Mouse (Mus musculus) megakaryocyte-erythroid progenitor cell, adult 5-6 weeks (primary cell): ENCODE measurements at regions not wholly inside any gene's neighbourhood (a gene's known extent, or its start where the extent isn't known, plus 50 kb on each side); places are given as distances from the start of the nearest gene placed in this dataset.

Experiments
- ATAC-seq: replicated peaks from 2 replicates; pipeline ENCODE4 v1.8.0; 2016; ENCODE audit warnings: mild to moderate bottlenecking, inconsistent platforms; ENCODE audit not compliant: severe bottlenecking, poor library complexity, low FRiP score, low TSS enrichment

DNA sequence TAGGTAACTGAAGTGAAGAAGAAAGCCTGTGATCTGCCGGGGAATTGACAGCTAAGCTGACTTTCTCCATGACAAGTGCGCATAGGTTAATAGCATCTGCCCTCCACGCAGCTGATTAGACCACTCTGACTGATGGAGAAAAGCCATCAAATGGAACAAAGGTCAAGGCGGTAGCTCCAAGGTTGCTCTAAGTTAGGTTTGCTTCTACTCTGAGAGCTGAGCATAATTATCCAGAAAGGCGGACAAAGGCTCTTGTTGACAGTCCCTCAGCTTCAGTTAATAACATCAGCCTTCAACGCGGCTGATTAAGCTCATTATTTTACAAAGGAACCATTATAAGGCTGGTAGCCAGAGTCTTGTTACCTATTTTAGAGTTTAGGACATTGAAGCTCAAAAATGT, 54.0 kb upstream of the Enpep start:
- ATAC-seq = no peak

- no peak for ATAC-seq
Observed at GRCm38 (mm10) chr3:129390506-129390905, 58.0 kb upstream of the Enpep start.

DNA sequence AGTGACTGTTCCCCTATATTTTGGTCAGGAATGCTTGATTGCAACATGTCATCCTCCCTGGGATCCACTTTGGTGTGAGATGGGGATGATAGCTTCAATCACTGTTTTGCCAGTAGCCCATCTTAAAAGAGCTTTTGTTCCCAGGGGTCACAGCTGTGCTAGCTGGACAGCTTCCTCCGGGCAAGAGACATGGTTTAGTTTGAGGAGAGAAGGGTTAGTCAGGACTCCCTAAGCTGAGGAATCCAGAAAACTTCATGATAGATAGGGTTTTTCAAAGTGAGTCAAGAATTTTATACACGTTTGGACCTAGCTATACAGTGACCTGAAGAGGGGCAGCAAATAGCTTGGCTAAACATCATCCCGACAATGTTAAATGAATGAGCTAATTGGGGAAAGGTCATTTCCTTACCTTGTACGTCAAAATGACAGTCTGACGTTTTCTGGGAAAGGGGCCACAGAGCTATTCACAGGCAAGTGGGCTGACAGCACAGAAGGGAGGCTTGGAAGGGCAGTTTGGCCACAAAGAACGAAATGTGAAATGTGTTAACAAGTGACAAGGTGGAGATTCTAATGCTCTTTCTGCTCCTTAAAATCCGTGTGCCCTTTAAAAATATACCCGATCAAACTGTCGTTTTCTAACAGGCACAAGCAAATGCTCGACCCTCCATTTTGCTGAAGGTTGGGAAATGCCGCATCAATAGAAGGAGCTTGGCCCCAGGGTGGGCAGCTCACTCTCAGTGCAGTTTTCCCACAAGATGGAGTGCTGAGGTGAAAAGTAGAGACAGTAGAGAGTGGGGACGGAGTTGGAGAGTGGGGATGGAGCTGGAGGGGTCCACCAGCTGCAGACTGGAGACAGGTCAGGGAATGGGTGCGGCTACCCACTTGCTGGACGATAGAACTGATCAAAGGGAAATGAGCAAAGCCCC, 59.6 kb upstream of the Enpep start:
- no peak for ATAC-seq

GRCm38 (mm10) chr3:129392814-129393804, 60.6 kb upstream of the Enpep start:
- ATAC-seq = no peak

DNA sequence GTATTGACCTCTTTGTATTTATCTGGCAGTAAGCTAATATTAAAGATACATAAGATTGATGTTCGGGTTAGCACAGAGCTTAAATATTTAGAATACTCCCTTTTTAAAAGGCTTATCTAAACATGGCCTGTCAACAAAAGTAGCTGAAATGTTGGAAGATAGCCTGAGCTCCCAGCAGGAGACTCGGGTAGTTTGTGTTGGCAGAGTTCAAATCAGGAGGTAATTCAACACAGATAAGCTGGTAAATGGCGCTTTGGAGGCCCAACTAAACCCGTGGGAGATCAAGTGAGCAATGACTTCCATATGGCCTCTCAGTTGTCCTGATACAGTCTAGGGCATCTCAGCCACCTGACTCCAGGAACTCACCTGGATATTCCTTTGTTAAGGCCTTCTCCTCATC, 65.0 kb upstream of the Enpep start:
- no peak for ATAC-seq

- ATAC-seq = no peak
Observed at GRCm38 (mm10) chr3:129400092-129400924, 67.8 kb upstream of the Enpep start.

DNA sequence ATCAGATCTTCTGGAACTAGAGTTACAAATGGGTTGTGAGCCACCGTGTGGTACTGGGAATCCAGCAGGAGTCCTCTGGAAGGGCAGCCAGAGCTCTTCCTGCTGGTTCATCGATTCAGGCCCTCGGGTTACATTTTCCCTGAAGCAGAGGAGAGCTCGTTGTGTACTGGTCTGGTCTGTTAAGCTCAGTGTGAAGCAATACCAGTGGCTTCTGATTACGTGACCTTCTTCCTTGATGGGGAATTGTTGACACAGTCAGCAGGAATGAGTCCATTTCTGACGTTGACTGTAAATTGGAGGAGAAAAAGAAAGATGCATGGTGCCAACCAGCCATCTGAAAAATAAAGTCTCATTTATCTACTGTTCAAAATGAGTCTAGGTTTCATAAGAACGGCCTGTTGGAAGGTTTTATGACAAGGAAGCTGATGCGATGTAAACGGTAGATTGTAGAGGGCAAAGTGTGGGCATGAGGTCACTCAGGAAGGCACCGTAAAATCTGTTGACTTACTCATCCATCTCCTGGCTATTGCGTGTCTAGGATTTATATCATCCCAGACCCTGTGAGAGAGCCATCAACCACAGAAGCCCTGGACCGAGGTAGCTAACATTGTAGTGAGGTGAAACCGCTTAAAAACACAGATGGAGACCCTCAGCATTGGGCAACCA, 79.0 kb upstream of the Enpep start:
- ATAC-seq = no peak

GRCm38 (mm10) chr3:129412126-129412960, 79.8 kb upstream of the Enpep start:
- no peak for ATAC-seq

GRCm38 (mm10) chr3:129412961-129413246, 80.4 kb upstream of the Enpep start:
- no peak for ATAC-seq

DNA sequence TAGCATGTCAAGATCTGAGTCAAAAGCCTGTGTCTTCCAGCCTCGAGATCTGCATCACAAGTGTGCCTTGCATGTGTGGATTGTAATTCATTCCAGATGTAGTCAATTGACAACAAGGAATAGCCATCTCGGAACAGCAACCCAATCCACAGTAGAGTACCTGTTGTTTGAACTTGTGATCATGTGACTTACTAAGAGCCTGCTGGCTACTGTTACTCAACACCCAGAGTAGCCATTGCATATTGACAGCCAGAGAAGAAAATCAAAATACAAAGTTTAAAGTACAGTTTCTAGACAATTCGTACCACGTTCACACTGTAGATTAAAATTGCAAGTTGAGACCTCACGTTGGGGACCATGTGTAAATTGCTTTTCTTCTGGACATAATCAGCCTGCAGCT, 83.1 kb upstream of the Enpep start:
- ATAC-seq = no peak

GRCm38 (mm10) chr3:129416337-129416736, 83.8 kb upstream of the Enpep start:
- ATAC-seq = no peak

- peak; percentile 87; the same call in 1 of the 2 replicates for ATAC-seq
Observed at GRCm38 (mm10) chr3:129421620-129422239, 89.2 kb upstream of the Enpep start.

GRCm38 (mm10) chr3:129428750-129429149, 96.2 kb upstream of the Enpep start:
- no peak for ATAC-seq

GRCm38 (mm10) chr3:129429161-129430111, 96.9 kb upstream of the Enpep start:
- no peak for ATAC-seq

DNA sequence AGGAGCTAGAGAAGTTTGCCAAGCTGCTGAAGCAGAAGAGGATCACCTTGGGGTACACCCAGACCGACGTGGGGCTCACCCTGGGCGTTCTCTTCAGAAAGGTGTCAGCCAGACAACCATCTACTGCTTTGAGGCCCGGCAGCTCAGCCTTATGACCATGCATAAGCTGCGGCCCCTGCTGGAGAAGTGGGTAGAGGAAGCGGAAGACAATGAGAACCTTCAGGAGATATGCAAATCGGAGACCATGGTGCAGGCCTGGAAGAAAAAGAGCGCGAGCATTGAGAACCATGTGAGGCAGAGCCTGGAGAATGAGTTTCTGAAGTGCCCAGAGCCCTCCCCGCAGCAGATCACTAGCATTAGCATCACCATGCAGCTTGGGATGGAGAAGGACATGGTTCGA, 98.1 kb upstream of the Elovl6 start:
- ATAC-seq = no peak

DNA sequence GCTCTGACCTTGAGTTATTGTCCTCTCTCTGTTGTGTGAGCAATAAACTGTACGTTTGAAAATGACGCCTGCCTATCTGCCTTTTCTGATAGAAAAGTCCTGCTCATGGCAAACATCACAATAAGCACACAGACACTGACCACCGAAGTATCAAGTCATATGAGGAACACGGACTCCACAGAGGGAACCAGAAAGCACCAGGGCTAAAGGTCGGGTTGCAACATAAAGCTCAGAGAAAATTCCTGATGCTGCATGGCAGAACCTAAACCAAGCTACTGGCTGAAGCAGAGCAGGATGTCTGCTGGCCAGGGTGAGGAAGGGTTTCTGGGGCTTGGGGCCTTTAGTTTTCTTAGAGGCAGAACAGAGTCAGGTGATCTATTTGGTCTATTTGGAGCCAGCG, 94.5 kb upstream of the Elovl6 start:
- ATAC-seq = no peak

- ATAC-seq = no peak
Observed at GRCm38 (mm10) chr3:129442756-129443155, 89.4 kb upstream of the Elovl6 start.
